Mouse (Mus musculus): ENCODE measurements at regions not wholly inside any gene's neighbourhood (a gene's known extent, or its start where the extent isn't known, plus 50 kb on each side); places are given as distances from the start of the nearest gene placed in this dataset.

DNA sequence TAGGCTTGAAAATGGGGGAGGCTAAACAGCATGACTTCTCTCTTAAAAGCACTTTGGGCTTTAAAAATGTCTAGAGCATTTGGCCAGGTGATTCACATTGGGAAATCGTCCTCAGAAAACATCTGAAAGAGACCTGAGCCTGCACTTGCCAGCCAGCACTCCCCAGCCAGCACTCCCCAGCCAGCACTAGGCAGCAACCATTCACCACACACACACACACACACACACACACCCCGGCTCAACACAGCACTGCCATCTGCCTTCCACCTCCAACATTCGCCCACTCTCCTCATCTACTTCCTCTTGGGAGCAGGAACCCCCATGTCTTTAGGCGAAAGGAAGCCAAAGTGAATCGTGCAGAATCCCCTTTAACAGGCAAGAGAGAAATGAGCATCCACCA is 85.4 kb downstream of the Atp23 start:
- in situ Hi-C loops (cut with MboI; ENCODE audit: low pct_unique_long_range_greater_than_20kb in 1 of 2, low sequenced_read_pairs in 2 of 2, unreplicated experiment in 1 of 2) = no loop called here

DNA sequence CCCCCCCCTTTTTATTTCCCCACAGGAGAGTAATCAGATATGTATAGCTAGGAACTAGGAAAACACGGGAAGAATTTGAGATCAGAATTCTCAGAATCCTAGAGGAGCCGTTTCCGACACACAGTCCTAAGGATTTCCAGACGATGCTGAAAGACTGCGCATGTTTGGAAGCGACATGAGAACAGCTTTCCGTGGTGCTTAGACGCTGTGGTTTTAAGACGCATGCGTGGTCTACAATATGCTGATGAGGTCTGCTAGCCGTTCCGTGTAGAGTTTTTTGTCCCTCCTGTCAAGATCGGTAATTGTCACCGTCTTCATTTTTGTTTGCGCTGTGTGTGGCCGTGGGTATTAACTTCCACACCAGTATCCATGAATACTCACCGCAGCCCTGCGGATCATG is 86.2 kb downstream of the Atp23 start:
- in situ Hi-C loops (cut with MboI; ENCODE audit: low pct_unique_long_range_greater_than_20kb in 1 of 2, low sequenced_read_pairs in 2 of 2, unreplicated experiment in 1 of 2) = no loop called here

DNA sequence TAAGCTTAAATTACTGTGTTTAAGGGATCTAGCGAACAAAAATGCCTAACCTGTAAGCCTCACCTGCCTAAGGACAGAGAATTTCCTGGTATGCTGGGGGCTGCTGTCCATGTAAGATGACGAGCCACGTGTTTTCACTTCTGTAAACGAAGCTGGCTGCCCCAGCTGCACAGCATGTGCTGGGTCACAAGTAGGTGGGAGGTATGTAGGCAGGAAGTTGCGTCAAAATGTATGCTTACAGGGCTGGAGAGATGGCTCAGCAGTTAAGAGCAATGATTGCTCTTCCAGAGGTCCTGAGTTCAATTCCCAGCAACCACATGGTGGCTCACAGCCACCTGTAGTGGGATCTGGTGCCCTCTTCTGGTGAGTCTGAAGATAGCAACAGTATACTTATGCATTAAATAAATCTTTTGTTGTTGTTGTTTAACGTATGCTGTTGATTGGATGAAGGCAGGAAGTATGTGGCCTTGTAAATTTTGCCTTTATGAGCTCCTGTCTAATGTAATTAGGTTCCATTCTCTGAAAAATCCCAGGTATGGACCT is 88.0 kb downstream of the Atp23 start:
- in situ Hi-C loops (cut with MboI; ENCODE audit: low pct_unique_long_range_greater_than_20kb in 1 of 2, low sequenced_read_pairs in 2 of 2, unreplicated experiment in 1 of 2) = no loop called here

DNA sequence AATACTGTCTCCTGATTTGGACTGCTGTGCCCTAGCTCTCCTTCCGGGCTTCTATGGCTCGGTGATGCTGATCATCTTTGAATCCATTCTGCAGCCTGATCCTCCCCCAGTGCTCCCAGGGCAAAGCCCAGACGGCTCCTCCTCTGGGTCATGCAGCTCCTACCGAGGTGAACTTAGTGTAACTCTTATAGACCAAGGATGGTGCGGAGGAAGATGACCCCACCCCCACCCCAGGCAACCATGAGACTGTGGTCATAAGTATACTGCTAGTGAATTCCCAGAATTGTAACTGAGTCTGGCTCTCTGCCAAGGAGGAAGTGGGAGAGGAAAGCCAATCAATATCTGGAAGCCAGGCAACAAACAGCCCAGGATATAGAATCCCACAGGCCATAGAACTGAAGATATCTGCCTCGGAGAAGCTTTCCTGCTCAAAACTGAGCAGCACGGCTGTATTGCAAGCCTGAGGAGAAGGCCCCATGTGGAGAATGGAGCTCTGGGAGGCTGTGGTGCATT is 88.9 kb downstream of the Atp23 start:
- in situ Hi-C loops (cut with MboI; ENCODE audit: low pct_unique_long_range_greater_than_20kb in 1 of 2, low sequenced_read_pairs in 2 of 2, unreplicated experiment in 1 of 2) = no loop called here

DNA sequence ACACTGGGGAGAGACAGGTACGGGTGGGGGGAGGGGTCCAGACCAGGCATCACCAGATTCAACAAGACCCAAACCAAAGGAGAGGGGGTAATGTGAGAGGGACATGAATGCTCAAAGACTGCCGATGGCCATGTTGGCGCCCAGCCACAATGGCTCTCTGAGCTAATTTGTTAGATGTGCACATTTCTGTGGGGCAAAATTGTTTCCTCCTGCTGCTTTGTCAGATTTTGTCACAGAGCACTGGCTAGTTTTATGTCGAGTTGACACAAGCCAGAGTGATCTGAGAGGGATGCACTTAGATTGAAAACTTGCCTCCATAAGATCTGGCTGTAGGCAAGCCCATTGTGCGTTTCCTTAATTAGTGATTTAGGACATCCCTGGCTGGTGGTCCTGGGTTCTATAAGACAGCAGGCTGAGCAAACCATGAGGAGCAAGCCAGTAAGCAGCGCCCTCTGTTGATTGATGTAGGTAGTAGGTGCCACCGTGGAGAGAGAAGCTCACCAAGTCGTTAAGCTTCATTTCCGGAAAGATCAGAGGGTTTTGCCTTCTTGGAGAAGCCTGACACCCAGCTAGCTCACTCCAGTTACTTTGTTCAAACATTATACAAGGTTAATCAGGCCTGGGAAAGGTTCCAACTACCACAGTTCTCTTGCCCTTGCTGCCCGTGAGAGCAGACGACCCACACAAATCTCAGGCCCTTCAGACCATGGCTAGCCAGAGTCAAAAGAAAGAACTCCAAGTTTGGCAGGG is 90.6 kb downstream of the Atp23 start:
- in situ Hi-C loops (cut with MboI; ENCODE audit: low pct_unique_long_range_greater_than_20kb in 1 of 2, low sequenced_read_pairs in 2 of 2, unreplicated experiment in 1 of 2) = no loop called here

DNA sequence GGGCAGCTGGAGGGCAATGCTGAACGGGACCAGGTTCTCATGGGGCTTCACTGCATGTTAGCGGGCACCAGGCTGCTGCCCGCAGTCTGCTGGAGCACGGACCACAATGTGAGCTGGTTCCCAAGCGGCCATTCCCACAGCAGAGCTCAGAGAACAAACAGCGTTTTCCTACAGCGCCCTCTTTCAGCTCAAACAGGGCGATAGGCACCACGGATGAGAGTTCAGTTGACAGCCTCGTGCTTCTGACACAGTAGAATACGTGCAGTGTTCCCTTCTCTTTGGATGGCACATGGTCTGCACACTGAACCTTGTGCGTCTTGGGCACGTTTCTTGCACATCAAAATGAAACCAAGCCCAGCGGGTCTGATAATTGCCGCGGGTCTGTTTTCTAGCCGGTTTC is 91.6 kb downstream of the Atp23 start:
- in situ Hi-C loops (cut with MboI; ENCODE audit: low pct_unique_long_range_greater_than_20kb in 1 of 2, low sequenced_read_pairs in 2 of 2, unreplicated experiment in 1 of 2) = no loop called here

DNA sequence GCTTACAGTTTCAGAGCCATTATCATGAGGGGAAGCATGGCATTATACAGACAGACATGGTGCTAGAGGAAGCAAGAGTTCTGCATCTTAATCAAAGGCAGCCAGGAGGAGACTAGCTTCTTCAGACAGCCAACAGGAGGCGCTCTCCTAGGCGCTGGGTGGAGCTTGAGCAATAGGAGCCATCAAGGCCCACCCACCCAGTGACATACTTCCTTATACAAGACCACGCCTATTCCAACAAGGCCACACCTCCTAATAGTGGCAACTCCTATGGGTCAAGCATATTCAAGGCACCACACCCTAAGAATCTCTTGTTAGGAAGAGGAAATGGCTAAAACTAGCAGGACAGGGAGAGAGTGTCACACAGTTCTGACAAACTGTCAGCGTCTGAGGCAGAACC is 94.3 kb downstream of the Atp23 start:
- in situ Hi-C loops (cut with MboI; ENCODE audit: low pct_unique_long_range_greater_than_20kb in 1 of 2, low sequenced_read_pairs in 2 of 2, unreplicated experiment in 1 of 2) = no loop called here

DNA sequence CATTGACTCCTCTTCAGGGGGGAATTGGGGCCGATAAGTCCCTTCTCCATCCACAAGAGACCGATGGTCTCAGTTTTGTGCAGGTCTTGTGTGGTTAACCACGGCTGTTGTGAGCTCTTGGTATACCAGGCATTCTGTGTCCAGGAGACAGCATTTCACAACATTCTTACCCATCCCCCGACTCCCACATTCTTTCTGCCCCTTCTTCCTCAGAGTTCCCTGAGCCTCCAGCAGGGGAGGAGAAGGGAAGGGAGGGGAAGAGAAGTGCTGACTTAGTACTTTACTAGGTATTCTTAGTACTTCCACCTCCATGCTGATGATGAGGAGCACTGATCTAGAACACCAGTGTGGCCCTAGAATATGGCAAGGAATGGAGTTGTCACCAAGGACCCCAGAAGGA is 98.4 kb downstream of the Atp23 start:
- in situ Hi-C loops (cut with MboI; ENCODE audit: low pct_unique_long_range_greater_than_20kb in 1 of 2, low sequenced_read_pairs in 2 of 2, unreplicated experiment in 1 of 2) = no loop called here

DNA sequence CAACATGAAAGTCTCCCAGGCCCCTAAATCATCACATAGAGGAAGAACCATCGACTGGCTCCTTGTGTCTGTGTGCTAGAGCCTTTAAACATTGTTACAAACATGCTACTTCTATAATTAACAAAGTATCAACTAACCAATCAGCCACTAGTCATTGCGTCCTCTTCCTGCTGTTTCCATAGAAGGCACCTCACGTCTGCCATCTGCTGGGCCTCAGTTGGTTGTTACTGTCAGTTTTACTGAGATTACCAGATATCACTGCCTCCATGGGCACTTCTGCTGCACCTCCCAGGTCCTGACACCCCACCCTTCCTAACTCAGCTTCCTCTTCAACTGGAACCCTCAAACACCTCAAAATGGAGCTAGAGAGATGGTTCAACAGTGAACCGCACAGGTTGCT is 101.8 kb downstream of the Atp23 start:
- in situ Hi-C loops (cut with MboI; ENCODE audit: low pct_unique_long_range_greater_than_20kb in 1 of 2, low sequenced_read_pairs in 2 of 2, unreplicated experiment in 1 of 2) = no loop called here

DNA sequence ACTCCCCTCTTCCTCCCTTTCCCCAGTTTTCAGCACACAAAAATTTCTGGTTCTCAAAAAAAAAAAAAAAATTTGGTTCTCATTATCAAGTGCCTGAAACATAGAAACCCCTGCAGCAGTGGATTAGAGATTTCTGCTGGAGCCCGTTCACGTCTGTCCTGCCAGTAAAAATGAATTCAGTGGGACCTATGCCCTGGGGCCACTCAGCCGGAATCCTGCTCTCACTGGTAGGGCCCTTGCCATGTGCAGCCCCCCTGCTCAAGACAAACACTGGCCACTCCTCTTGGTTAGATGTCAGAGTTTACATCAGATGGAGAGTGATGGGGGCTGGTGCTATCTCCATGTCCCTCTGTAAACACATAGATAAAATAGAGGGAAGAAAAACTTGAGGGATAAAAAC is 108.0 kb downstream of the Atp23 start:
- in situ Hi-C loops (cut with MboI; ENCODE audit: low pct_unique_long_range_greater_than_20kb in 1 of 2, low sequenced_read_pairs in 2 of 2, unreplicated experiment in 1 of 2) = no loop called here

DNA sequence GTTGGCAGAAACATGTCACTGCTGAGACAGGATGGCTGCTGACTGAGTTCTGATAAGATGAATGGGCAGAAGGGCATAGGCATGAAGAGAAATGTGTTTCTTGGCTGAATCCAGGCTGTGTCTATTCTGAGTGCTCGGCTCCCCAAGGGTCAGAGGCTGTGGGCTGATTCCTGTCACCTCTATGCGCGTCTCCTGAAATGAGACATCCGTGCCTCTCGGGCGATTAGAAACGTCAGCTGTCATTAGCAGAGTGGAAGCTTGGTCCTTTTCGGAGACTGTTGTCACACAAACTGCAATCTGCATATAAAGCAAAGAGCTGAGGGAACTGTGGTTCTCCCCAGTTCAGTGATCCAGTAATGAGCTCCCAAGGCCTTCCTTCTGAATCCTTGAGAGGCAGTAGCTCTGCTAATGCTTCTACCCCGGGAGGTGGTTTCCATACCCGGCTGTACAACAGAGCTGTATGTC is 108.8 kb downstream of the Atp23 start:
- in situ Hi-C loops (cut with MboI; ENCODE audit: low pct_unique_long_range_greater_than_20kb in 1 of 2, low sequenced_read_pairs in 2 of 2, unreplicated experiment in 1 of 2) = no loop called here

DNA sequence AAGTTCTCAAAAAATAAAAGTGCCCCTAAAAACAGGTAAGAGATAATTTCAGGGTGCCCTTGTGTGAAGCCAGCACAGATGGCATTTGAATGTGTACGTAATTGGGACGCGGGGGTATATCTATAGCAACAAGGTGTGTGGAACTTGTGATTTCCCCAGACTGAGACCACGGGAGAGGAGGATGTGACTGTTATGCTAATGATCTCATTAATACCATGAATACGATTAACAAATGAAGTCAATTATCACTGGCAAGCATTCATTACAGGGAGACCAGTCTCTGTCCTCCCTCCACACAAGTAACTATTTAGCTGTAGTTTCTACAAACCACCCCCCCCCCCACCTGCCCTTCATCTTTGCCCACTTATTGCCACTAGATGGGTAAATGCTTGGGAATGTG is 112.9 kb downstream of the Atp23 start:
- in situ Hi-C loops (cut with MboI; ENCODE audit: low pct_unique_long_range_greater_than_20kb in 1 of 2, low sequenced_read_pairs in 2 of 2, unreplicated experiment in 1 of 2) = no loop called here

DNA sequence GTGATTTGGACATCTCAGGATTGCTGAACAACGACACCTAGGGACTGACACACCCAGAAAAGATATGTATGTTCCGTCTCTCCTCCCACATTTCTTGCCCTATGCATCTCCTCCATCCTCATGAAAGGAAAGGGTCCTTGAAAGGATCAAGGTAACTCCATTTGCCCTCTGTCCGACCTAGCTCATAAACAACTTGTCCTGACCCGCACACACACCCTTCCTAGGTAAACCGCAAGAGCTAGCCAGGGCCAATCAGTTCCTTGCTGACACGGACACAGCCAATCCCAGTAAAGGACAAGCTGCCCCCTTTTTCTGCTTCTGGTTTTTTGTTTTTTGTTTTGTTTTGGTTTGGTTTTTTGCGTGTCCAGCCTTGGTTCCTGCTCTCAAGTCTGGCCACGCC is 118.0 kb downstream of the Atp23 start:
- in situ Hi-C loops (cut with MboI; ENCODE audit: low pct_unique_long_range_greater_than_20kb in 1 of 2, low sequenced_read_pairs in 2 of 2, unreplicated experiment in 1 of 2) = no loop called here

DNA sequence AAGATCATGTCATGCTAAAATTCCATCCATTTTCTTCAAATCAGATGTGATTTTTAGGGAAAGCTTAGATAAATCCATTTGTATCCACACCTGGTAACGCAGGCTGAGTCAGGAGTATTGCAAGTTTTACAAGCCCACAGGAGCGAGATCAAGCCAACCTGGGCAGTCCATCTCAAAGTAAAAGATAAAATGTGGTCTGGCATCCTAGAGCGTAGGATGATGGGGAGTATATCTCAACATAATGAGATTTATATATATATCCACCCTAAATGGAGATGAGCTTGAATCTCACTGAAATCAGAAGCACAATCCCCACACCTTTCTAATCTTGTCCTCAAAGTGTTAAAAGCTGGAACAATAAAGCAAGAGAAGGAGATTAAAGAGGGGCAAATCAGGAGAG is 124.6 kb downstream of the Atp23 start:
- in situ Hi-C loops (cut with MboI; ENCODE audit: low pct_unique_long_range_greater_than_20kb in 1 of 2, low sequenced_read_pairs in 2 of 2, unreplicated experiment in 1 of 2) = no loop called here

DNA sequence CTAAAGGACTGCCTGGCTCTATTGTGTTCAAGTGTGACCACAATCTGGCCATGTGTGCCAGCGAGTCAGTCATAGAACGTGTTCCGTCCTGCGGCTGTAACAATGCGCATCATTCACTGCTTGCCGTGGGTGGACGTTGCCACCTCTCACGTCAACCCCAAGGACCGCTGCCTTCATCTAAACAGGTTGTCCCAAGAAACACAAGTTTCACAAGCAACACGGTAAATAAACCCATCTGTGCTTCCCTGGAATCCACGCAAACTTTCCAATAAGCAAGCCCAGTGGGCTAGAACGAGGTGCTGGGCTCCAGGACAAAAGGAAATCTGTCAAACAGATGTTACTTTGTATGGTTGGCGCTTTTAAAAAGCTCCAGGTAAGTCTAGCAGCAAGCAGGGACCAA is 125.2 kb downstream of the Atp23 start:
- in situ Hi-C loops (cut with MboI; ENCODE audit: low pct_unique_long_range_greater_than_20kb in 1 of 2, low sequenced_read_pairs in 2 of 2, unreplicated experiment in 1 of 2) = no loop called here

DNA sequence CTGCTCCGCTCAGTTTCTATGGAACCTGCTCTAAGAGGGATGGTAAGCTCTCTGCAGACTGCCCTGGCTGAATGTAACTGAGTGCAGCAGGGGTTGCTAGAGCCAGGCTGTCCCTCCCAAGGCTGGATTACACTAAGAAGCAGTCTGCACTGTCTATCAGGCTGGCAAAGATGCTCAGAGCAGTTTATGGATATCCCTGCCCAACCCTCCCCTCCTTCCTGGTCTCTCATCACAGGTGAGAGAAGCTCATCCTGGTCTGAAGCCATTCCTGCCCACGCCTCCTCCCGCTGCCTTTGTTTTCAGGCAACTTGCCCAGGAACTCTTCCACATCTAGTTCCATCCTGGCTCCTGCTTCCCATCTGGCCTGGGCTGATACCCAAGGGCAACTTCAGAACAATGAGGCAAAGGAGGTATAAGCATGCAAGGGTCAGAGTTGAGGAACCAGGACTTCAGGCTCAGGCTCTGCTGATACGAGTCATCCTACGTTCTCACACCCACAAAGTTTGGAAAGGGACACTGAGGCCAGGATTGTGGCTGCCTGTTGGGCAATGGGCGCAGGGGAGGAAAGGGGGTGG is 130.6 kb downstream of the Atp23 start:
- in situ Hi-C loops (cut with MboI; ENCODE audit: low pct_unique_long_range_greater_than_20kb in 1 of 2, low sequenced_read_pairs in 2 of 2, unreplicated experiment in 1 of 2) = no loop called here

DNA sequence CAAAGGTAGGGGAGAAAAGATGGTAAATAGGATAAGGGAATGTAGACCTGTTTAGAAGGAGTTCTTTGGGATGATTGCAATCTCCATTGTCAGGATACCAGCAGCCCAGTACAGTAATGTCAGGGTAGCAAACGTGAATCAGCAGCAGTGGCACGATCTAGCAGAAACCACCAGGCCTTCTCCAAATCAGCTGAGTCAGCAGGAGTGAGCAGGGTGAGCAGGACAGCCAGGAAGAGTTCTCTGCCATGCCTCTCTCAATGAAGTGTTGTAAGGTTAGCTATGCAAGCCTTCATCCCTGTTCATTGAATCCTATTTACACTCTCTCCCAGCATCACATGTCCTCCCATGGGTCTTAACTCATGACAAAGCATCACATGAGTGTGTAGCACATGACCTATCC is 135.5 kb downstream of the Atp23 start:
- in situ Hi-C loops (cut with MboI; ENCODE audit: low pct_unique_long_range_greater_than_20kb in 1 of 2, low sequenced_read_pairs in 2 of 2, unreplicated experiment in 1 of 2) = no loop called here

DNA sequence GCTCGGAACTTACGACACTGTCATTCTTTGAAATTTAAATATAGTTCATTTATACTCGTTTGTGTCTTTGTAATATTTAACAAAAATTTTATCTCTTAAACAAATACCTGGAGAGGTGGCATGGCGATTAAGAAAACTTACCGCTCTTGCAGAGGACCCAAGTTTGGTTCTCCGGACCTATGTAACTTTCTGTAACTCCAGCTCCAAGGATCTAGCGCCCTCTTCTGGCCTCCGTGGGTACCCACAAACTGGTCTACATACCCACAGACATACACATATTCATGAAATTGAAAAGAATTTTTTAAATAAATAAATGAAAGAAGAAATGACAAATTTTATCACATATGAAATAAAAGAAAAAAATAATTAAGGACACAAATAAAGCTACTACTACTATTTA is 136.4 kb downstream of the Atp23 start:
- in situ Hi-C loops (cut with MboI; ENCODE audit: low pct_unique_long_range_greater_than_20kb in 1 of 2, low sequenced_read_pairs in 2 of 2, unreplicated experiment in 1 of 2) = no loop called here

DNA sequence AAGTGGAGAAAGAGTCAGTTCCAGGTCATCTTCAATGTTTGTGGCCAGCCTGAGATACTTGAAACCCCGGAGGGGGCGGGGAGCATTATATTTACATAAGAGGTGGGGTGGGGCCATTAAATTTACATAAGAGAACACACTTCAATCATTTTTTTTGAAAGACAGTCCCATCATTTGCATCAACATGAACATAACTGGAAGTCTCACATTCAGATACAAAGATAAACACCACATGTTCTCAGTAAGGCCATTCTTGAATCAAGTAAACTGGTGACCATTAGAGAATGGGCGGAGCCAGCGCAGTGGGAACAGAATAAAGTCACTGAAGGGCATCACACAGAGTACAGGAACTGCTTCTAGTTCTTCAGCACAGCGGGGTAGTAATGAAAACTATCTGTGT is 137.2 kb downstream of the Atp23 start:
- in situ Hi-C loops (cut with MboI; ENCODE audit: low pct_unique_long_range_greater_than_20kb in 1 of 2, low sequenced_read_pairs in 2 of 2, unreplicated experiment in 1 of 2) = no loop called here

DNA sequence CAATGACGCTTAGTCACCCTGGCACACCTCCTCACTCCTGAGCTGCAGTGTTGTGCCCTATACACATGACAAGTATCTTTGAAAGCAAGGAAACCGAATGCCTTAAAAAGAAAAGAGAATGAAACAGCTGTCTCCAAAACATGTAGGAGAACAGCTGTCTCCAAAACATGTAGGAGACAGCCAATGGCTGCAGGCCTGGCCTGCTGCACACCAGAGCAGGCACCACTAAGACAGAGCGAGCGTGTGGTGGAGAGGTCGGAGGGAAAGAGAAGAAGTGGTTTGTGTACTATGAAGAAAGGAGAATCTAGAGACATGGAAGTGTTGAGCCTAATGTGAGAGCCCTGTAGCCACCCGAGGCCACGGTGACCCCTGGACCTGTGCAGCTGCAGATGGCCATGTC is 142.5 kb downstream of the Atp23 start:
- in situ Hi-C loops (cut with MboI; ENCODE audit: low pct_unique_long_range_greater_than_20kb in 1 of 2, low sequenced_read_pairs in 2 of 2, unreplicated experiment in 1 of 2) = no loop called here

Data from mouse embryonic stem cell (cell line).